8 mouse cellular contexts compared by ENCODE assay signal in the genomic region with DNA sequence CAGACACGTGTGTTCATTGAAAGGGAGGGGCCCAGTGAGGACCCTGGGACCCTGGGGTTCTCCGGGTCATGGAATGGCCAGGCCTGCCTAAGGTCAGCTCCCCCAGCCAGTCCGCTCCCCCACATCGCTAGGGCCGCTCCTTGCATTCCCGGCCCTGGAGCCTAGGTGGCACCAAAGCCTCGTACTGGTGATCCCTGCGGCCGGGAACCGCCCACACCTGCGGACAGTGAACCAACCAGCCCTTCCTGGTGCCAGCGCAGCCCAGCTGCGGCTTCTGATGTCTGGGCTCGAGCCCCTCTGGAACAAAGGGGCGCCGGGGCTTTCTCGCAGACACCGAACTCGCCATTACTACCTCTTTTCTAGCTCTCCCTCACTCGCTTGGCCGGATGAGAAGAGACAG. TPM values are rescaled to one million over a fixed set of nuclear protein-coding genes. Genes with fewer than 3 reads are reported as not detected.
DNase-seq lines count a peak whose midpoint lies in the region; ATAC-seq lines count a peak whose summit lies in the region.

No protein-coding gene starts in this region.

- WGBS in hindbrain, embryonic 12.5 days, result under 1% methylated on average over 21 of the region's 21 CpGs

- H3K36me3 ChIP-seq in hindbrain, embryonic 12.5 days, result no peaks in the 10 kb centered on the region

- H3K9me3 ChIP-seq in hindbrain, embryonic 12.5 days (replicated peaks), result no peaks in the 10 kb centered on the region

- peak overlapping the region; percentile 46; the same call in 1 of the 2 replicates for H3K9ac ChIP-seq in hindbrain, embryonic 12.5 days

- no peak overlapping the region for H3K27ac ChIP-seq in hindbrain, embryonic 12.5 days

- peak; percentile 80 for ATAC-seq in hindbrain, embryonic 12.5 days (ENCODE audit: low FRiP score)

- H3K4me2 ChIP-seq in hindbrain, embryonic 12.5 days (replicated peaks), result peak overlapping the region; percentile 85

- H3K4me1 ChIP-seq in hindbrain, embryonic 12.5 days, result peaks cover 22% of the 10 kb centered on the region

- DNase-seq in R1 (ENCODE audit: low read depth, low spot score), result peak; percentile 79
- peak; percentile 88 to 91 for DNase-seq in cerebellum, postnatal 14 days
- DNase-seq in frontal cortex, postnatal 14 days (ENCODE audit: low spot score in 2 of 2), result peak; percentile 17 to 33
- peak; percentile 36 to 61 for DNase-seq in layer of hippocampus, postnatal 36 days
- DNase-seq in lung, postnatal 25 days (ENCODE audit: low spot score), result peak; percentile 78
- DNase-seq in retina, embryonic 14.5 days (ENCODE audit: low spot score), result peak; percentile 90
- peak; percentile 60 to 67 for DNase-seq in thymus, postnatal 36 days

- H3K27me3 ChIP-seq in hindbrain, embryonic 12.5 days, result peaks cover 67% of the 10 kb centered on the region

- H3K4me3 ChIP-seq in hindbrain, embryonic 12.5 days, result peak overlapping the region; percentile 41

RNA-seq across cellular contexts. Expression of gene Slc6a4, which starts 1.1 kb away (rescaled TPM):
- 4.3 and 4.4 TPM in 2 replicates for polyA plus RNA-seq in hindbrain, embryonic 12.5 days (2016; fragmentation: Nextera tagmentation; extraction: Ambion mirVana)
- total RNA-seq in layer of hippocampus, postnatal 36 days (2021), result not detected

Comparison
In these comparisons a context has a peak if more than half of its experiments do, and no peak if none do; other contexts are left out.
1. DNase-seq: peak in every context shown above with its lines; median percentile 90 in retina, embryonic 14.5 days; 90 in cerebellum, postnatal 14 days; 79 in R1; 78 in lung, postnatal 25 days; 64 in thymus, postnatal 36 days; 48 in layer of hippocampus, postnatal 36 days; 25 in frontal cortex, postnatal 14 days.